Mouse (Mus musculus) forelimb bud, embryonic 11.5 days (tissue): ENCODE data around the gene Lrrtm3.
A peak's percentile ranks its signal among the peaks of the same experiment; 100 is the strongest.

Experiments
- DNase-seq: peaks from one replicate; pipeline ENCODE4 v3.0.0-alpha.2; 2012; ENCODE audit warnings: low read depth, low spot score

Gene Lrrtm3

DNA sequence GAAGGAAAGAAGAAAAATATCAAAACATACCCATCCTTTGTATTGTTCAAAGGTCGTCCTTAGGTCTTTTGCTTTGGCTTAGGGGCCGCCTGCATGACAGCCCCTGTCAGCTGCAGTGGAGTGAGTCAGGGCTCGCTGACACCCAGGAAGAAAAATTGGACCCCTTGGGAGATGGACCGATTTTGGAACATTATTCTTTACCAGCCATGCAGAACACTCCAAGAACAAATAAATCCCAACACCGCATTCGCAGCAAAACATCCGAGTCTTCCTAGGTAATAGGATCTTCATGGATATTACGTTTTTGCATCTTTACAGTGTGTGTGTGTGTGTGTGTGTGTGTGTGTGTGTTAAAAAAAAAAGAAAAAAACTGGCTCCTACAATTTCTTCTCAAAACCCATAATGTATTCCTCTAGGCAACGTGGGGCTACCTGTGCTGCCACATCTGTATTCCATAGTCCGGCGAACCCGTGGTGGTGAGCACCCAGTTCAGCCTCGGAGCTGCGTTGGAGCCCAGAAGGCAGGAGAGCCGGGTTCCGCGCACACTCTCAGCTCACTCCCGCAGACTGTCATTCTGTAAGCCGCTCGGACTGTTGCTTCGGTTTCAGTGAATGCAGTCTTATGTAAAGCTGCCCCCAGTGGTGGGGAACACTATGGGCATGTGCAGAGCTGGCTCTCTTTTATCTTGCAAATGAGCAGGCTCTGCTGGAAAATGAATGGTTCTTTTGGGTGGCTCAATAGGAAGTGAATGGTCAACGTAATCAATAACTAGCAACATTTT, at the start of gene Lrrtm3:
TSS of gene Lrrtm3 (minus strand) at position 598 of the 781 bp plus-strand sequence.
- peak; percentile 72 for DNase-seq

DNA sequence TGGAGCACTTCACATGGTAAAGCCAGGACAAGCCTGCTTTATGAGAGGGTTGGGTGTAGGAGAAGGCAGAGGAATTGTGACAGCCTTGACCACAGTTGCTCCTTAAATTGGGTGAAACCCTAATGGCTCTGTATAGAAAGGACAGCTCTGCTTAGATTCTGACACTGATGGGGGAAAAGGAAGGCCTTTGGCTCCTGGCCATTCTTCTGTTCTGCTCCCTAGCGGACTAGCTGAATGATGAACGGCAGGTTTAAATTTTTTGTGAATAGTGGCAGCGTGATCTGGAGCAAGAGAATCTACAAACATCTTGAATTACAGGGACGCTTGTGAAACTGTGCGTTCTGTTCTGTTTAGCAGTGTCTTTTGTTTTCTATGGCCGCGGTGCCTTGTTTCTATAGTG, 45.4 kb upstream of the Lrrtm3 start:
- DNase-seq = no peak

DNA sequence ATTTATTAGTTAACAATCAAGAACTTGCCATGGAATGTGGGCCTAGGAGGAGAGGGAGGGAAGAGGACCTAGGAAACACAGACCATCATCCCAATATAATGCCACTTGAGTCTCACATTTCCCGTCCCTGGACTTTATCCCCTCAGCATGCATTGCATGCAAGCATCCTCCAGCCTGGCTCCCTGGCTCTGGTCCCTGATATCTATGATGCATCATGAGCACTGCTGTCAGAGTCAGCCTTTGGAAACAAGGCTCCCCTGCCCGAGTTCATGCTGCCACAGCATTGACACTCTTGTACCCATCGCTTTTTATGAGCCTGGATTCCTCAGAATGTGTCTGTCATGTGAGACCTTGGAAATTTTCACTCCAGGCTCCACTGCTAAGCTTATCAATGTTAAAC, 43.4 kb upstream of the Lrrtm3 start:
- no peak for DNase-seq

DNA sequence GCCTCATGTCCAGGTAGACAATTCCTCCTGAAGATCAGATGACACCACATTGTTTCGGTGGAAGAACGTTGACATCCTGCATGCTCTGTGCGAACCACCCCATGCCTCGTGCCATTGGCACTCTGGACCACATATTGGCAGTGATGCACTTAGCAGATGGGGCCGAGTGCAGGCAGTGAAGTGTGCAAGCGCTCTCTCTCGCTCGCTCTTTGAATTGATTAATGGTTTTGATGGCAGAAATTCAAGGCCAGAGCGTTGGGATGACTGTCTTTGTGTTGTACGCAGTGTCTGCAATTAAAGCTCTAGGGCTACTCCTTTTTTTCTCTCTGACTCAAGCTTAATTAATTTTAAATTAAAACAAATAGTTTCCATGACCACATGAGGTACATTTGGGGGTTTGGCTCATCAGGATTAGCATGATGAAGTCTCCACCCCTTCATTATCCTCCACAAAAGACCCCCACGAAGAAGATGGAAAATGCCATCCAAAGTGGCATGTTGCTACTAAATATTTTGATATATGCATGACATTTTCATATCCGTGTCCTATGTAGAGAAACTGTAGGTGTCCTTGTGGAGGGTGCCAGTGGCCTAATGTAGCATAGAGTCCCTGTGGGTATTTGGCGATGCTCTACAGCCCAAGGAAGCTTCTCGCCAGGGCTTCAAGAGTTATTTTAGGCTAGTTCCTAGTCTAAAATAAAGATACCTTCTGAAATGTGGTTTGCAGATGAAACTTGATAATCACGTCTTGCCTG, 40.5 kb upstream of the Lrrtm3 start:
- DNase-seq = no peak

DNA sequence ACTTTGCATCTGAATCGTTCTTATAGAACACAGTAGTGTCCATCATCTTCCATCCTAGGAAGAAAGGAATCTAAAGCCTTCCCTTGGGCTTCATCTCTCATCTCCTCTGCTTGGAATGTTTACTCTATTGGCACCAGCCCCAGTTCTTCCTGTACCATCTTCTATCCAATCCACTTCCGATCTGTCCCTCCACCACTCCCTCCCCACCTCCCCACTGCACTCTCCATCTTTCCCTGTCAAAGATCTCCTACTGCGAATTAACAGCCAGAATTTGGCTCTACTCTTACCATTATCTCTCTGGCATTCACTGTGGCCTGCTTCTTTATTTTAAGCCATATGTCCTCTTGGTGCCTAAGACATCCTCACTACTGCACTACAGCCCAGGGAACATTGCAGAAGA, 28.8 kb upstream of the Lrrtm3 start:
- no peak for DNase-seq

DNA sequence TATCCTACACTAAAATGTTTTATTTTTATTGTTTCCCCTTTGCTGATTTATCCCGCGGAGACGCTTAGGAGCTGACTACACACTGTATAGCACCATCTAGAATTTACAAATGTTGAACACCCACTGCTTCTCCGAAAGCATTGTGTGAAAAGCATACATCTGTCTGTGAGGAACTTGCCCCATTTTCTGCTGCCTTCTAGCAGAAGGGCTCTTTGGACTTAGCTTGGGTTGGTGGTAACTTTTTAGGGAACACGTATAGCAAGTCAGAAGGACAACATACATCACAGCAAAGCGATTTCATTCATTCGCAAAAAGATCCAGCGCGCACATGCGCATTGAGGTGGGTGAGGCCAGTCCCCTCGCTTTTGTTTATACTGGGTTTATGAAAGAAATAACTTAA, 25.2 kb upstream of the Lrrtm3 start:
- DNase-seq = no peak

DNA sequence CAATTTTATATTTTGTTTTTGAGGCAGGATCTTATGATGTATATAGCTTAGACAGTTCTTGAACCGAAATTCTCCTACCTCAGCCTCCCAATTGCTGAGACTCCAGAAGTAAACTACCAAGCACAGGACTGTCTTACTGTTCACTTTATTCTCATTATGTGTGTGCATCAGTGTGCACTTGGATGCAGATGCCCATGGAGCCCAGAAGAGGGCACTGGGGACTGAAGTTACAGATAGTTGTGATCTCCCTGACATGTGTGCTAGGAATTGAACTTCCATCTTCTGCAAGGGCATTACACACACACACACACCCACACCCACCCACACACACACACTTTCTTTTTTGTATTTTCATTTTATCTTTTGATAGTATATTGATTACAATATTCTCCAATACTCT, 6.5 kb upstream of the Lrrtm3 start:
- DNase-seq = no peak

DNA sequence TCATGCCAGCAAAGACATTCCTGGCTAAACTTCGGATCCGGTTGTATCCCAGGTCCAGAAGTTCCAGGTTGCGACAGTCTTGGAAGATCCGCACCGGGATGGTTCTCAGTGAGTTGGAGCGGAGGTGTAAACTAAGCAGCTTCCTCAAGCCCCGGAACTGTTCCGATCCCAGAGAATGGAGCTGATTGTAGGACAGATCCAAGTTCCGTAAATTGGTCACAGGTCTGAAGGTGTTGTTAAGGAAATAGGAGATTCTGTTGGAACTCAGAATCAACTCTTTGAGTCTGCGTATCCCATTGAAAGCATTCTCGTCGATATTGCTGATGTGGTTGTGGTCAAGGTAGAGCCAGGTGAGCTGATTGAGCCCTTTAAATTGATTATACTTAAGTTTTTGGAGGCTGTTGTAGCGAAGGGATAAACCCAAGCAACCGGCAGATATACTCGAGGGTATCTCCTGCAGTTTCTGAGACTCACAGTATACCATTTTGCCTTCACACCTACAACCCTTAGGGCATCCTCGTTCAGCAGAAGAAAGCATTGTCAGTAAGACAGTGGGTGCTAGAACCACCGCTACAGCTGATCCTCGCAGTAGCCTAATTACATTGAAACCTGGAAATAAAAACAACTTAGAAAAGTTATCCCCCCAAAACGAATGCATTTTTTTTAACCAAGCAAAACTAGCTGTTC, 1.2 kb downstream of the Lrrtm3 start:
- no peak for DNase-seq

DNA sequence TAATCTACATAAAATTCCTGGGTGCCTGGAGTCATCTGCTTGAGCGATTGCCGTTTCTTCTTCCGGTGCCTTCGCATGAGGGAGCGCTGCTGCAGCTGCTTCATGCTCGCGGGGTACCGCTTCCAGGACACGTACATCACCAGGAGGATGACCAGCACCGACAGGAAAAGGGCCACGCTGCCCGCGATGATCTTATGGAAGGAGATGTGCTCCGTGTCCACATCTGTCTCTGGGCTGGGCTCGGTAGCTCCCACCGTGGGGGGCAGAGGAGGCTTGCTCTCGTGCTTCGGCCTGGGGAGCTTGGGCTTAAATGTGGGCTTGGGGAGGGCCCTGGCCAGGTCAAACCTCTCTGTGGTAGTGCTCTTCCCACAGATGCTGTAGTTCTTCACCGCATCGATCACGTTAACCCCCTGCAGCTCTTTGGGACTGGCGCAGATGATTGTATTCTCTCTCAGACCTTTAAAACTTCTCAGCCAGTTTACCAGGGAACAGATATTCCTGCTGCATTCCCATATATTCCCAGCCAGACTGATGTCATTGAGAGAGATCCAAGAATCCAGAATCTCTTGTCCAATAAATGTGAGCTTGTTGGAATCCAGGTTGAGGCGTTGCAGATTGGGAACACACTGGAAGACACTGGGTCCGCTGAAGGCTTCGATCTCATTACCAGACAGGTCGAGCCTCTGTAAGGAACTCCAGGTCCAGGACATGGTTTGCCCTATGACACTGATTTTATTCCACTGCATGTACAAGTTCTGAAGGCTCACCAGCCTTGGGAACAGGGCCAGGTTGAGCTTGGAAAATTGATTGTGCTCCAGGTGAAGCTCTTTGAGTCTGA, 1.9 kb downstream of the Lrrtm3 start:
- DNase-seq = no peak

DNA sequence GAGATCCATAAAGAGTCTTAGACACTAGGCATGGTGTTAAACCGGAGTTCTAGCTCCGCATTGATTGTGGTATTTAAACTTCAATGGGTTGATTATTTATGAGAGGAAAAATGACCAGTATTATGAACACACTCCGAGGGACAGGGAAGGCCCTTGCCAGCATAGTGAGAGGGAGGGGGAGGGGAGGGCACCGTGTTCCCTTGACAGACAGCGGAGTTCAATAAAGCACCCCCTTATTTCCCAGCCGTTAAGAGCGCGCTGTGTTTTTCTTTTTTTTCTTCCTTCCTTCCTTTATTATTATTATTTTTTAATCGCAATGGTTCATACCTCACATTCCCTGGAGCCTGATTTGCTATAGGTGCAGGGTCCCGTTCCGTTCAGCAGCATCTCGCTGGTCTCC, 2.6 kb downstream of the Lrrtm3 start:
- no peak for DNase-seq

DNA sequence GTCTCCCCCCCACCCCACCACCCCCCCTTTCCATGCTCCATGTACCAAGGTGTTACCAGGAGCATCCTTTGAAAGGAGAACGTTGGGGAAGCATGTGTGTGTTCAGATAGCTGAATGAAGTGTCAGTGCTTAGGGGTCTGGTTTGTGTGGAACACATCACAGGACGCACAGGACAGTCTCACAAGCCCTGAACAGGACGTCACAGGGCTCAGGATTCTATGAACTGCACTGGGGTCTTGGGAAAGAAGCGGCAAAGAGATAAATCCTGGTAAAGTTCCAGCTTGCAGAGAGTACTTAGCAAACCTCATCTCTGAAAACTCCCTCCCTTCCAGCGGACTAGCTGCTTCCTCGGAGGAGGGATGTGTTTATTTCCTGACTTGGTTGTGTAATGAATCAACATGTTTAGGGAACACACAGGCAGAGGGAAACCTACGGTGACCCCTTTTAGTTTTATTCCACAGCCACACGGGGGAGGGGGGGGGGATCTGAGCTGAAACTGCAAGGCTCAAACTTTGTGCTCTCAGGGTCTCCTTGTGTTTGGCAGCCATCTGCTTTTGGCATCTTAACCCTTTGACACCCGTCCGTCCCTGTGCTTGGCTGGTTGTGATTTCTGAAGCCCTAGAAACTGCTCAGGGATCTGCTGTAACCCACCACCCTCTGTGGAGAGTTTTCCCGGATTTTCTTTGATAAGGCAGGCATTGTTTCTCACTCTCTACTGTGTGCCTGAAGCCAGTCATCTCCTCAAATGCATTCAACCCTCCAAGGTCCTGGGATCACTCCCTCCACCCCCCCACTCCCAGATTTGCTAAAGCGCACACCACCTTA, 3.3 kb downstream of the Lrrtm3 start:
- peak; percentile 40 for DNase-seq

DNA sequence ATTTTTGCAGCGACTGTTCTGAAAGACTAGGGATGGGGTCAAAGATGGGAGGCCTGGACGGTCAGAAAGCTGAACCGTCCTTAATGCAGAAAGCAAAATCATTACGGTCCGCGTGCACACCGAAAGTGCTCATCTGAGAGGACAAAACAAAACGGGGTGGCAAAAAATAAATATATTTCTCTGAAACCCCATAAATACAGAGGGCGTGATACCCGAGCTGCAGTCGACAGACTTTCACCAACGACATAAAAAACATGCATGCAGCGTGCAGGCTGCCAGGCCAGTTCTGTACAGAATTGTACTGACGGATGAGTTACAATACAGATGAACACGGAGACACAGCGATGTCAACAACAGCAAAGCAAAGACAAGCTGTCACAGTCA, 3.9 kb downstream of the Lrrtm3 start:
- DNase-seq = no peak

DNA sequence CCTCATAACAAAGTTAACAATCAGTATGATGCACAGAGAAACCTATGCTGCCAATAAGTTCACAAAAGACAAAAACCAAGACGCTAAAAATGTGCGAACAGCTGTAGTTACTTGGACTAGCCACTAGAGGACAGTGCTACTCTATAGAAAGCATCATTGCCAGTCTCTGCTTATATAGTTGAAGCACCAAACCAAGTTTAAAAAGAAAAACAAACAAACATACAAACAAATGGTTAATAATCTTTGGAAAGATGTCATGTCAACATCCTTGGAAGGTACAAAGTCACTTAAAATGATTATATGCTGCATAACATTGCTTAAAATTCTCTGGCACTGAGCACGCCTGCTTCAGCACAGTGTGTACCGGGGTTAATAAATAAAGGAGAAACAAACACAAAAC, 5.6 kb downstream of the Lrrtm3 start:
- peak; percentile 37 for DNase-seq

DNA sequence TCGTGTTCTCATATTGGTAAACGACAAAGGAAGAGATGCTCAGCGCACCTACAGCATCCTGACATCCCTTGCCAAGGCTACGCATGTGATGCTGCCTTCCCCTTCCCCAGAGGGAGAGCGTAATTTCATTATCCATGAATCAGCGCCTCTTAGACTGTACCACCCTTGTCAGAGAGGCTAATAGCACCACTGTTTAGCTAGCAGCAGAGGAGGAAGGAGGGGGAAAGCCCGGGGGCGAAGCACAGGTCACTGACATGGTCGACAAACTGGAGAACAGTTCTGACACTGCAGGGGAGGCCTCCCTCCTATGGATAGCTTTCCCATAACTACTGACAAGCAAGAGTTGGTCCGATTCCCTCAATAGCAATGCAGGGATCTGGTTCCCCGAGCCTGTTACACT, 6.3 kb downstream of the Lrrtm3 start:
- no peak for DNase-seq

DNA sequence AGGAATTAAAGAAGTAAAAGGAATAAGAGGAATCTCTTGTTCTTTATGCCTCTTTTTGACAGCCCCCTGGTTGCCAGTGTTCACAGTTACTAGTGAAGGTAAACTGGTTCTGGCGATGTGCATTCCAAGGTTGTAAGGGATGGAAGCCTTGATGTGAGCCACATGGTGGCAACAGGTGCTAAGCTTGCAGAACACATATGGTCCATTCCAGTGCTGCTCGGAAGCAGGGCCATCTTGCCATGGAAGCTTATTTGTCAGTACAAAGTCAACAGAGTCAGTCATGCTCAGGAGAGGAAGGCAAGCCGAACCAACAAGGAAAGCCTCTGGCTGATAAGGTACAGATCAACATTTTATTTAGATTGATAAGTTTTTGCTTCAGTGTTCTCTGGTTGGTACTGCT, 7.7 kb downstream of the Lrrtm3 start:
- DNase-seq = no peak

DNA sequence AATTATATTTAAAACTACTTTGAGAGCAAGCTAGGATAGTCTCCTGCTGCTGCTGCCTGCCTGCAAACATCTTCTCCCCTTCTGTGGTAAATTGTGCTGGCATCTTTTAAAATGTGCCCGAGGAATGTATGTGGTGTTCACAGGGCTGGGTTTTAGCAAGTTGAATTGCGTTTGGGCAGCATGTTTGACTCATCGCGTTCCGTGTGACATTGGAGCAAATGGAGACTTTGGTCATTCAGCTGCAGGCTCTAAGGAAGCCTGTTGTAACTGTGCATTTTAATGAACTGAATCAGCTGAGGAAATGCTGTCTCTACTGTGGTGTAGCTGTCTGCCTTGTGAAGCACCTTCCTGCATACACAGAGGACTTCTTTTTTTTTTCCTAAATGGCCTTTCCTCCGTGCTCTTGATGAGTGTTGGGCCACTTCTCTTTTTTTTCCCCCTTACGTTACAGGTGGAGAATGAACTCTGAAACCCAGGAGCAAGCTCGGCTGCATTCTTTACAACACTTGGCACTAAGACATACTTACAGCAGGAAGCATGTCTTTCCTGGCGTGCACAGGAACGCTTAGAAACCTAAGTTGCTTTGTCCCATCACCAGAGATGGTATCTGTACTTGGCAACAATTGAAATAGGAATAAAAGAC, 13.5 kb downstream of the Lrrtm3 start:
- DNase-seq = no peak

DNA sequence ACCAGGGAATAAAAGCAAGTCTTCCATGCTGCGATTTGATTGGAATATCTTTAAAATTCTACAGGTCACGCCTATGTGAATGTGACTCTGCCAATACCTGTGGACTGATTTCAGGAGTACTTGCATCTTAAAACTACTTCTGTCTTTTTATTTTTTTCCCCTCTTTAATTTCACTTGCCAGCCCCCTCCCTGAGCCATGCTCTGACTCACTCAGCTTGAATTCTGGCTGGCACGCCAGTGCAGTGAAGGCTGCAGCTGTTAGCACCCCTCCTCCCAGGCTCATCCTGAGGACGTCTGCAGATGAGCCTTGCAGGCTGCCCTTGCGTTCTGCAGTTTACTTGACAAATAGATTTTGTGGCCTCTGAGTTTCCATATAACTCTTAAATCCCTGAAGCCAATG, 14.1 kb downstream of the Lrrtm3 start:
- DNase-seq = no peak

DNA sequence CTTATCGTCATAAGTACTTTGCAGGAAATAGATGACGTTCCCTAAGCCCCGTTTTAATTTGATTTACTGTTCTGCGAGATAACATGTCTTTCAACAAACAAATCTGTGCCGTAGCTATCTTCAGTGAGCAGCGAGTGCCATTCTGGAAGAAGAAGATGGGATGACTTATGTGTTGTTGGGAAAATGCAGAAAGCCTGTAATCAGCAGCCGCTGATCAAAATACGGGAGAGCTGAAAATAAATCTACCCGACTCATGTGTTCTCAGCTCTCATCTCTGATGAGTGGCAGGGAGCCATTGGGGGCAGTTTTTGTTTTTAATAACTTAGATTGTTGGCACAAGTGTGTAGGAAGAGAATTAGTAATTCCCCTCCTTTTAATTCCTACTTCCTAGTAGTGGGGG, 26.4 kb downstream of the Lrrtm3 start:
- DNase-seq = no peak

DNA sequence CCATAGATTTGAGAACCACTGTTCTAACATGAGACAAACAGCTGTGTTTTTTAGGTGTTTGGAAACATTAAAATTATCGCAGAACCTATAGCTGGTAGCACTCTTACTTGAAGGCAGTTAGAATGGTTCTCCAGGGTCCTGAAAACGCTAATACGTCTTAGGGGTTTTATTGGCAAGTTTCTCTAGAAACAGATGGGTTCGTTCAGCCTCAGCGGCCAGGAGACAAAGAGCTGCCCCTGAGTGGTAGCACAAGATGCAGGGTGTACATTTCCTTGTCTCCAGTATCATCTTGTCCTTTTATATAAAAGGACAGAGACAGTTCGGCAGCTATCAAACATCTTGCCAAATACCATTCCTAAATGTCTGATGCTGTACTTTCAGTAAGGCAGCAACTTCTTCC, 40.1 kb downstream of the Lrrtm3 start:
- DNase-seq = no peak

DNA sequence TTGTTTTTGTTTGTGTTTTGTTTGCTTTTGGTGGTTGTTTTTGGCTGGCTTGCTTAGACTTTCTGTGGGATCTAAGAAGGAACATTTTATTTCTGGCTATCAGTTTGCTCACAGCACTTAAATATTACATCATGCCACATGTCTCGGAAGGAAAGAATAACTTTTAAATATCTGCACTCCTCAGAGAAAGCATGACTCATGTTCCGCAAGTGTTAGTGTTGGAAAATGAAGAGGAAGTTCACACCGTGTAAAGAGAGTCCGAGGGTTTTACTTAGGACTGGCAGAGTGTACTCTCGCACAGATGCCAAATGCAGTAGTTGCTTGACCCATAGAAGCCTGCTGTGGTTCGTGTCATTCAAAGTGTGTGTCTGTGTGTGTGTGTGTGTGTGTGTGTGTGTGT, 40.9 kb downstream of the Lrrtm3 start:
- DNase-seq = no peak
